Mouse (Mus musculus) layer of hippocampus, adult 2 months (tissue): ENCODE data around the gene 1700023F06Rik. TPM values are rescaled to one million over a fixed set of nuclear protein-coding genes. Genes with fewer than 3 reads are reported as not detected.
A peak's percentile ranks its signal among the peaks of the same experiment; 100 is the strongest.

Source experiments
- DNase-seq, 2 experiments: peaks; one replicate each; pipeline ENCODE4 v3.0.0; 2022; ENCODE audit warnings: low spot score in 2 of 2
- H3K27ac ChIP-seq: fragments of 200-600 bp; 2 replicates; pipeline ENCODE4 v1.8.1; 2022
- H3K4me3 ChIP-seq: fragments of 200-600 bp; 2 replicates; pipeline ENCODE4 v1.8.1; 2022; ENCODE audit warnings: mild to moderate bottlenecking
- CTCF ChIP-seq: fragments of 200-600 bp; conservative IDR thresholded peaks from 2 replicates; pipeline ENCODE4 v1.8.1; 2022; ENCODE audit warnings: antibody characterized with exemption, mild to moderate bottlenecking, moderate library complexity
- total RNA-seq, 2 experiments: library from RNA; stranded (reverse); gene quantifications; 2 replicates each; pipeline ENCODE4 v1.2.3; 2021

1700023F06Rik gene
- total RNA-seq, 2 experiments from 2014 or later, result 1.5 to 2.0 TPM

GRCm38 (mm10) chr11:103193825-103194168 lies 14.6 kb downstream of the 1700023F06Rik start:
- peak overlapping the region; percentile 96 for H3K27ac ChIP-seq
- TF ChIP-seq CTCF, result no peak
- no peak for DNase-seq
- H3K4me3 ChIP-seq, result peak overlapping the region; percentile 66

GRCm38 (mm10) chr11:103192956-103193824 lies 15.2 kb downstream of the 1700023F06Rik start:
- peak overlapping the region; percentile 96 for H3K27ac ChIP-seq
- DNase-seq, result peak; percentile 75
- peak overlapping the region; percentile 66 for H3K4me3 ChIP-seq
- peak; percentile 68 for TF ChIP-seq CTCF

GRCm38 (mm10) chr11:103192230-103192955 lies 16.0 kb downstream of the 1700023F06Rik start:
- TF ChIP-seq CTCF, result no peak
- Histone ChIP-seq H3K27ac (peak overlapping the region; percentile 96), H3K4me3 (peak overlapping the region; percentile 66)
- peak; percentile 75 to 79 for DNase-seq

- DNase-seq, result no peak
- TF ChIP-seq CTCF, result peak; percentile 86
- Histone ChIP-seq H3K27ac (no peak overlapping the region), H3K4me3 (no peak overlapping the region)
These were observed 23.5 kb downstream of the 1700023F06Rik start for GRCm38 (mm10) chr11:103184891-103185290.

- DNase-seq, result no peak
- TF ChIP-seq CTCF, result no peak
- no peak overlapping the region for H3K4me3 ChIP-seq
These were observed 26.4 kb downstream of the 1700023F06Rik start for GRCm38 (mm10) chr11:103181911-103182310.

GRCm38 (mm10) chr11:103181349-103181748 lies 27.0 kb downstream of the 1700023F06Rik start:
- Histone ChIP-seq H3K27ac (no peak overlapping the region), H3K4me3 (no peak overlapping the region)
- DNase-seq, result no peak
- TF ChIP-seq CTCF, result no peak

More at GRCm38 (mm10) chr11:103181911-103182310, 26.4 kb downstream of the 1700023F06Rik start:
- peak overlapping the region; percentile 10; the same call in 1 of the 2 replicates for H3K27ac ChIP-seq

- DNase-seq, result no peak
- no peak for TF ChIP-seq CTCF
- no peak overlapping the region for H3K4me3 ChIP-seq
- H3K27ac ChIP-seq, result no peak overlapping the region
These were observed 27.9 kb downstream of the 1700023F06Rik start for GRCm38 (mm10) chr11:103180426-103180825.

- H3K4me3 ChIP-seq, result no peak overlapping the region
- DNase-seq, result no peak
- TF ChIP-seq CTCF, result no peak
- no peak overlapping the region for H3K27ac ChIP-seq
These were observed 29.6 kb downstream of the 1700023F06Rik start for GRCm38 (mm10) chr11:103178748-103179147.

- DNase-seq, result no peak
- TF ChIP-seq CTCF, result no peak
- no peak overlapping the region for H3K4me3 ChIP-seq
These were observed 30.4 kb downstream of the 1700023F06Rik start for GRCm38 (mm10) chr11:103177815-103178485.

GRCm38 (mm10) chr11:103177216-103177615 lies 31.1 kb downstream of the 1700023F06Rik start:
- Histone ChIP-seq H3K27ac (peak overlapping the region; percentile 51; the same call in 1 of the 2 replicates), H3K4me3 (no peak overlapping the region; the same call in 1 of the 2 replicates)
- no peak for DNase-seq
- TF ChIP-seq CTCF, result no peak

More at GRCm38 (mm10) chr11:103177815-103178485, 30.4 kb downstream of the 1700023F06Rik start:
- no peak overlapping the region for H3K27ac ChIP-seq

- peak overlapping the region; percentile 51; the same call in 1 of the 2 replicates for H3K27ac ChIP-seq
- no peak for TF ChIP-seq CTCF
- no peak for DNase-seq
- no peak overlapping the region for H3K4me3 ChIP-seq
These were observed 31.8 kb downstream of the 1700023F06Rik start for GRCm38 (mm10) chr11:103176510-103176909.

GRCm38 (mm10) chr11:103175688-103176442 lies 32.5 kb downstream of the 1700023F06Rik start:
- 0 out of 2 replicates have a peak overlapping the region, but pooled peaks have one; percentile 11 for H3K27ac ChIP-seq
- H3K4me3 ChIP-seq, result no peak overlapping the region
- no peak for TF ChIP-seq CTCF
- DNase-seq, result no peak
